Mouse (Mus musculus): ENCODE data around the gene Rab4a. TPM values are rescaled to one million over a fixed set of nuclear protein-coding genes. Genes with fewer than 3 reads are reported as not detected.

The Rab4a gene
- polyA plus RNA-seq, 1 experiment = 37.0 TPM

DNA sequence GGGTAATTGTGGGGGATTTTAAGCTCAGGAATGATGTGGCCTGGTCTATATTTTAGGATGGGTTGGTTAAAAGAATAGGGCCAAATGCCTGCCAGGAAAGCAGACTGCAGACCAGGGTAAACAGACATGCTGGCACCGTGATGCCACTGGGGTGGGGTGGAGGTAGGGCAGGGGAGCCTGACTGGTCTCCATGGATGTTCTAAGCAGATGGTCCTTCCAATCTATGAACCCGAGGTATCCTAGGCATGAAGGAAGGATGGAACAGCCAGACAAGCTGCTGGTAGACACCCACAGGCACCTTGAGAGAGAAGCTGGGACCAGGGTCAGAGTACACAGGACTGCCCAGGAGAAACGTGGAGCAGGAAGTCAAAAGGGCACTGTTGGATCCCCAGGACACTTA, 41.8 kb downstream of the Rab4a start:
- DNase-seq (ENCODE audit: low spot score) = no peak

DNA sequence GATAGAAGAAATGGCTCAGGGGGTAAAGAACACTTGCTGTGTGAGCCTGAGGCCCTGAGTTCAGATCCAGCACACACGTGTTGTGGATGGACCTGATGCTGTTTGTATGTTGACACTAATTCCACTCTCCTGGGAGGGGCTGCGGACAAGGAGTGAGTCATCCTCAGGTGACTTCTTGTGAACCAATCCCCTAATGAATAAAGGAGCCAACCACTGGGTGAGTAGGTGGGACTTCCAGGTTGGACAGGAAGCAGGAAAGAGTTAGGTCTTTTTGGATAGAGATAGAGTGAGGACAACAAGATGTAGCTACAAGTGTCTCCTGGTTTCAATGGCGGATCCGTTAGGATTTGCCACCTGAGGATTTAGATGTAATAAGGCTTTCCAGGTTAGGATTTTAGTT, 43.6 kb downstream of the Rab4a start:
- no peak for DNase-seq (ENCODE audit: low spot score)

DNA sequence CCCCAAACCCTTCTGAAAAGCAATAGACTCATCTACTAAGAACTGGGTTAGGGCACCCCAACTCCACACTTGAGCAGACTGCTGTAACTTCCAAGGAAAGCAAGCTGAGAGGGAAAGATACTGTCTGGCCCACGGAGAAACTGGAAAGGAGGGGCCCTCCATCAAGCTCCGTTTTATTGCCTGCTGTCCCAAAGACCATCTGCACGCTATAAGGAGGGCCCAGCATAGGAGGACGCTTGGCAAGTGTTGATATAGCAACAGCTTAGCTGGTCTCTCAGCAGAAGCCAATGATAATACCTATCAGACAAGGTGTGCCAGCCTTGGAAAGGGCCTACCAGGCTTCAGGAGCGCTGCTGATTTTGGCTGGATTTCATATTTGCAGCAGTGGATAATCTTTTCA, 45.8 kb downstream of the Rab4a start:
- no peak for DNase-seq (ENCODE audit: low spot score)

DNA sequence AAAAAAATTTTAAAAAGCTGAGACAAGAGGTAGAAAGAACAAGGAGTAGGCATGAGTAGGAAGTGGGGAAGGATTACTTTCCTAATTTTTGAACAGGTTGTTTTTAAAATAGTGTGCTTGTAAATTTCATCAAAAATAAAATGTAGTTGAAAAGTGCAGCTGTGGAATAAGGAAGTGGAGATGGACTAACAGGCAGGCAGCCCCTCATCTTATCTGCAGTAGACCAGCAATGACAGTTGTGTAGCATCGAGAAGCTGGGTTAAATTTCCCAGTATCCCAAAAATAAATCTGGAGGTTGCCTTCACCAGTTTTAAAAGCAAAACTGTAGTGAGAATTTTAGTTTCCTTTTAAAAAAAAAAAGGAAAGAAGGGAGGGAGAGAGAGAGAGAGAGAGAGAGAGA, 48.5 kb downstream of the Rab4a start:
- no peak for DNase-seq (ENCODE audit: low spot score)

DNA sequence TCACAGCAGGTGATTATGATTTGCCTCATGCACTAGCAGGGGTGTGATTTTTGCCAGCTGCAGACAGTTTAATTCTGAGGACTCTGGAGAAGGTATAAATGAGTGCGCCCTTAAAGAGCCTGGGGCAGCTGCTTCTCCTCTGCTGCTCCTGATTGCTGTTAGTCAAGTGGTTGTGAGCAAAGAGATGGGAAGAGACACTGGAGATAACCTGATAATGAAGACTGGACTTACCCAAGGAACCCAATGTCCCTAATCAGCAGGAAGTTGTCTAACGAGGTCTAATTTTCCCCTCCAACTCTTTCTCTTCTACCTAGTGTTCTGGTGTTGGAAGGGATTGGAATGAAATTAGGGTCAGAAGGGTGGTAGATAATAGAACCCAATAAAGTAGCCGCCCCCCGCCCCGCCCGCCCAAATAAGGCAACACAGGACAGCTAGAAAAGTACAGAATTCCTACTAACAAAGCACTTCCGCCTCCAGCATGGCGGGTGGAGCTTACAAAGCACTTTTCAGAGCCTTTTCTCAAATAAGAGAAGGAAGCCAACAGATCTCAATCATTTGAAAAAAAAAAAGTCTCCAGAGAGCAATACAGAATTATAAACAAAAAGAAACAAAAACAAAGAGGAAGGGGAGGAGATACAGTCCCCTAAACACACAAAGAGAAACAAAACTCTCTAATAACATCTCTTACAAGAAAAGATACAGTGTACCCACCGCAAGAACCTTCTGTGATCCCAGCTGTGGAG, 49.1 kb downstream of the Rab4a start:
- no peak for DNase-seq (ENCODE audit: low spot score)

DNA sequence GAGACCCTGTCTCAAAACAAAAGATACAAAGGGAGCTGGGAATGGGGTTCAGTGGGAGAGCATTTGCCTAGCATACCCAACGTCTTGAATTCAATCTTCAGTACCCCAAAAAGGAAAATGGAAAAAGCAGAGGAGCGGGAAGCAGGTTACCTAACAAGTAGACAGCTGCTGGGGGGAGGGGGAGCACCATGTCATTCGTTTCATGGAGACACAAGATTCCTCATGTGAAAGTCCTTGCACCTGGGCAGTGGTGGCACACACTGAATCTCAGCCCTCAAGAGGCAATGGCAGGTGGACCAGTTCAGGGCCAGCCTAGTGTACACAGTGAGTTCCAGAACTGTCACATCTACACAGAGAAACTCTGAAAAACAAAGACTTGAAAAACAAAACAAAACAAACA, 51.6 kb downstream of the Rab4a start:
- no peak for DNase-seq (ENCODE audit: low spot score)

DNA sequence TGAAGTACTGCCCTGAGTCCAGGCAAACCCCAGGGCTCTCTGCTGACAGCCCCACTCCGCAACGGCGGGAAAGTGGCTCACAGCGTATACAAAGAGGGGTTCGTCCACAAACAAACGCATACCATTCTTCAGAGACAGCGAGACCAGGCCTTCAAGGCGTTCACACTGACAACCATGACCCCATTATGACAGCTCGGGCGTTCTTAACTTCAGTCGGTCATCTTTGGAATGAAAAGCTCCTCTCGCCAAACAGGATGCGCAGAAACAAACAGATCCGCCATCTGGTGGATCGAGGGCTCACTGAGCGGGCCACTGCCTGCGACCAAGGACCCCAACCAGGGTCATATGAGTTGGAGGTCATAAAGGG, 52.8 kb downstream of the Rab4a start:
- no peak for DNase-seq (ENCODE audit: low spot score)

DNA sequence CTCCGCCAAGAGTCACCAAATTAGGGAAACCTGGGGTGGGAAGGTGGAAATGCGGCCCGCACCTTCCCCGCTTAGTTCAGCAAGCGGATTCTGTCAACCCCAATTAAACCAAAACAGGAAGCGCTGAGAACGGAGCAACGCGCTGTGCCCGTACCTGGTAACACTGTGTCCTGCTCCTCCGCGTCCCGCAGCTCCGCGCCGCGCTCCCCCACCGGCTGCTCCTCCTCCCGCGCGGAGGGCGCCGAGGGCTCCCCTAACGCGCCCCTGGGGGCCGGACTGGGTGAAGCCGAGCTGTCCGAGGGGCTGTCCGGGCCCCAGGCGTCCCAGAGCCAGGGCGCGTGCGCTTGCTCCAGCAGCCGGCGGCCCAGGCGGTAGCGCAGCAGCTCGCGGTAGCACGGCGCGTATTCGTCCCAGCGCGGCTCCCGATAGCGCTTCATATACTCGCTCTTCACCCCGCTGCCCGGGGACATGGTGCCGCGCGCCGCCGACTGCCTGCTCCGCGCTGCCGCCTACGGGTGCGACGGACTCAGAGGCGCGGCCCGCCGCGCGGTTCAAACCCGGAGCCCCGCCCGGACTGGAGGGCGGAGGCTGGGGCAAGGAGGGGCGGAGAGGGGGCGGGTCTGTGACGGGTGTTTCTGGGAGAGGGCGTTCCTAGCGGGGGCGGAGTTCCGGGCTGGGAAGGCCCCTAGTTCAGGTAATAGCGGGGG, 53.3 kb downstream of the Rab4a start:
- peak; percentile 78 for DNase-seq (ENCODE audit: low spot score)

DNA sequence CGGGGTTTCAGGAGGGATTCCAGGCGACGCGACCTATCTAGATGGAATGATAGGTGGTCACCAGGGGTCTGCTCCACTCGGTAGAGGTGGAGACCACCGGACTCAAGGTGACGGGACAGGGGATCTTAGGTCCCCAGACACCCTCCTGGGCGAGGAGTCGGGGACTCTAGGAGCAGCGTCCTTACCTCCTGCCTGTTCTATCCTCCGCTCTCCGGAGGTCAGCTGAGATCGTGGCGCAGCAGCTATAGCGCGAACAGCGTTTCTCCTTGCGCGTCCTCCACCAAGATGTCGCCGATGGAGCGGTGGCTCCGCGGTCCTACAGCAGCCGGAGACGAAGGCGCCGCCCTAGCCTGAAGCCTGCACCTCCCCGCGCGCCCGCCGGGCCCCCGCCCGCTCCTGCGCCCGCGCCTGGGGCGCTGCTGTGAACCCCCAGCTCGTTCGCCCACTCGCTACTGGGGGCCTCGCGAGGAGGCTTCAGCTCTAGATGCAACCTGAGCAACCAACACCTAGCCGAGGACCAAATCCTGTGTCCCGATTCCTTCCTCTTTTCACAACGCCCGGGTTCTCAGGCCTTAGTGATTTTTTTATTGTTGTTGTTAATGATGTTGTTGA, 54.0 kb downstream of the Rab4a start, which contains the start of gene Ccsap:
TSS of gene Ccsap (minus strand) at position 562 of the 612 bp plus-strand sequence.
- DNase-seq (ENCODE audit: low spot score) = peak; percentile 41

DNA sequence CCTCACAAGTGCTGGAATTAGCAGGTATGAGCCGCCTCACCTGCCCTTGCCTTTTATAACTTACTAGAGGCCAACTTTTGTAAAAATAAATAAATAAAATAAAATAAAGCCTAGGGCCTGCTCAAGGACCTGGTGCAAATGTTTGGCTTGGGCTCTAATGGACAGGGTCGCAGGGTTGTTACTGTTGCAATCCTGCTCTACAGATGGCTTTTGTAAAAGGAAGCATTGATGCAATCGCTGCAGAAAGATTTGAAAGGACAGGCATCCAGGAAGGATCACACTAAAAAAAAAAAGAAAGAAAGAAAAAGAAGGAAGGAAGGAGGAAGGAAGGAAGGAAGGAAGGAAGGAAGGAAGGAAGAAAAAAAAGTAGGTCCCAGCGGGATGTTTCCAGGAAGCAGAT, 54.6 kb downstream of the Rab4a start:
- DNase-seq (ENCODE audit: low spot score) = no peak

DNA sequence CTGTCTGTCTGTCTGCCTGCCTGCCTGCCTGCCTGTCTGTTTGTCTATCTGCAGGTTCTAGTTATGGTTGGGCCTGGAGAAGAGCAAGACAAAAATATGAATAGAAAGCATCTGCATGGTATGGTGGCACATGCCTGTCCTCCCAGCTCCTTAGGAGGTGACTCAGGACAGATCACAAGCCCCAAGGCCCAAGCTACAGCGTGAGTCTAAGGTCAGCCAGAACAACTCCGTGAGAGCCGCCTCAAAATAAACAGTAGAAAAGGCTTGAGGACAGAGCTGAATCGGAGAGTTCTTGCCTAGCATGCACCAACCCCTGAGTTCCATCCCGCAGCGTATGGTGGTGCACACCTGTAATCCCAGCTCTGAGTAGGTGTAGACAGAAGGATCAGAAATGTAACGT, 60.0 kb downstream of the Rab4a start:
- DNase-seq (ENCODE audit: low spot score) = no peak

DNA sequence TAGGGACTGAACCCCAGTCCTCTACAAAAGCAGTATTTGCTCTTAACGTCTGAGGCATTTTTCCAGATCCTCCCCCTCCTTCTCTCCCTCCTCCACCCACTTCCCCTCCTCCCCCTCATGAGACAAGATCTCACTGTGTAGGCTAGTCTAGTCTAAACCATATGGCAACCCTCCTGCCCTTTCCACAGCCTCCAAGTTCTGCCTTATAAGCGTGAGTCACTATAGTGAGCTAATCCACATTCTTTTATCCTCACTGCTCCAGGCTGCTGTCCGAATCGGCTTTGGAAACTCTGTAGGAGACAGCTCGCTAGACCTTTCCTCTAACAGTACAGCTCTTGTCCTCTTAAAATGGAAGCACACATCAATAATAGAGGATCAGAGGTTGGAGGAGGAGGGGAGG, 61.2 kb downstream of the Rab4a start:
- DNase-seq (ENCODE audit: low spot score) = no peak

DNA sequence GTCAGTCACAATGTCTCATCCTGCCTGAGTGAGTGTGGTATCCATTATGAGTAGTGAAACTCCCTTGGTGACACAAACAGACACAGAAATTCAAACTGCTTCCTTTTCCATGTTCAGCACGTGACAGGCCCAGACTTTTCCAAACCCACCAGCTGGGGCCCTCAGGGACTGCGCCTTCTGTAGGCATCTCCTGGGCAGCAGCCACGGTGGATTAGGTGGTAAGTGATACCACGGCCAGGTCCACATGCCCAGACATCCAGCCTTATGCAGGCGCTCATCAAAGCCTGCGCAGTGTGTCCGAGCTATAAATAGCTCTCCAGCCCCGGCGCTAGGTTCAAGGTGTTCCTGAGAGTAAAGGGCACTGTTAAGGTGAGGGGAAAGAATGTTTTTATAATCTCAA, 66.3 kb downstream of the Rab4a start:
- no peak for DNase-seq (ENCODE audit: low spot score)

DNA sequence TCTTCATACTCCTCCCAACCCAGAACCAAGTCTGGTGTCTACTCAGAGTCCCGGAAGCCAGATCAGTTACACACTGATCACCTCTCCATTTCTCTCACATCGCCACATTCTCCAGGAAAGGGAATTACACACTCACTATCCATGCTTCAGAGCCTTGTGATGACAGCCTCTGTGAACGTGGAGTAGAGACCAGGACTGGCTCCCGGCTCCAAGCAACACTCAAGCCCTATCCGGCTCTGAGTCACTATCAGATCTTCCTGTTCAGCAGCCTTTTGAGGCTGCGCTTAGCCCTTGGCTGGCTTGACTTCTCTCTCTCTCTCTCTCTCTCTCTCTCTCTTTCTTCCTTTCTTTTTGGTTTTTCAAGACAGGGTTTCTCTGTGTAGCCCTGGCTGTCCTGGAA, 67.6 kb downstream of the Rab4a start:
- no peak for DNase-seq (ENCODE audit: low spot score)

DNA sequence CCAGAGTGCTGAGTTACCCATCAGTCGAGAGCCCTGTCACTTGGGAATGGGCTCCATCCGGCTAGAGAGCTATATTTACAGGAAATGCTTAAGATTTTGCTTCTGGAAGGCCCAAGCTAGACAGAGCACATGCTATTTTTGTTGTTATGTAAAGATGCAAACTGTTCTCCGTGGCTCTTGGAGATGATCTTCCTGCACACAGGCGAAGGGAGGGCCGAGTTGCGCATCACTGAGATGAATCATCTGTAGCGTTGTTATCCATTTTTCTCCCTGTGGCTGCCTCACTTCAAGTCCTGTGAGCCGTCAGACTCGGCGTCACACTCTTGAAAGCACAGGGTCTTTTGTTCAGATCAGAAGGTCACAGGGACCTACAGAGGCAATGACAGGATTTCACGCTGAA, 68.5 kb downstream of the Rab4a start:
- no peak for DNase-seq (ENCODE audit: low spot score)

DNA sequence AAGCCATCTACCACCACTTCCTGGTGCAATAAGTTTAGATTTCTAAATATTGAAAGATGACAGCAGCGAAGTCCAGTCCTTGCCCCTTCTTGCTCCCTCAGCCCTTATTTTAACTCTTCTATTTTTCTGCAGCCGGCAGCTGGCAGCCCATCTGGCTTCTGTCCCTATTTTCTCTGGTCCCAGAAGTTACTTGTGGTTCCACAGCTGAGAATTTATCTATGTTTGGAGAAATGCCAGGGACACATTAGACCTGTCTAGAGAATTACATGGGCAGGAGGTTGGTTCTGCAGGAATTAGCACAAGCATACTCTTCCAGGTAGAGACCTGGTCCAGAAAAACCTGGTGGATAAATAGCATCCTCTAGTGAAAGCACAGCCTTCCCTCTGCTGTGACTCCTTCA, 72.1 kb downstream of the Rab4a start:
- no peak for DNase-seq (ENCODE audit: low spot score)

DNA sequence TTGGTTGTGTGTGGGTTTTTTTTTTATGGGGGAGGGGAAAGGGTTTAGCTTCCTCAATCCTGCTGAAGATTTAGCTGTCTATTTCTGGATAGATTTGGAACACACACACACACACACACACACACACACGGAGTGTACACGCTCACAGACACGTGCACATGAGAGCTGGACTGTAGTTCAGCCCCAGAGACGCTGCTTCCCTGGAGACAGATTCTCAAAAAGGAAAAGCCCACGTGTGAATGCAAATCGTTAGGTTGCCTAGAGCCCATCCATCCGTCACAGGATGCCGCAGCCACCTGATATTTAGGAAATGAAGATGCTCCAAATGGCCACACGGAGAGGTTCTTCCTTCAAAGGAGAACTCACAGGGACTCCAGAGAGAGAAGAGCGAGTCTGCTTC, 74.5 kb downstream of the Rab4a start:
- no peak for DNase-seq (ENCODE audit: low spot score)

DNA sequence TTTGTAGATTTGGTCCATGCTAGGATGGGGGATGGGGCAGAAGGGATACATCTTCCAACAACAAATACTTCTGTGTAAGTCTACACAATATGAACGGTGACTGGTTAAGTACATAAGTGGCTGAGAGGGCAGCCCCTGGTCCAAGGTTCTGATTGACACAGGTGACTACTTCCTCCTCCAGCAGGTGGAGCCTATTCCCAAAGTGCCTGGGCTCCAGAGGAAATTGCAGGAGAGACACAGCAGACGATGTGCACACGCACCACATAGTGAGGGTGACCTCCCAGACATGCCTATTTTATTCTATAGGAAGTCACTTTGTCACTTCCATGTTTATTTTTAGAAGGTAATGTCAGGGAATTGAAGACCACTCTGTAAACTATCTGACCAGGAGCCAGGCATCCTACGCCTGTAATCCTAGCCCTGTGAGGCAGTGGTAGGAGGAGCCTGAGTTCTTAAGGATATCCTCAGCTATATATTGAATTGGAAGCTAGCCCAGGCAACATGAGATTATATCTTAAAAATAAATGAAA, 75.1 kb downstream of the Rab4a start:
- no peak for DNase-seq (ENCODE audit: low spot score)

DNA sequence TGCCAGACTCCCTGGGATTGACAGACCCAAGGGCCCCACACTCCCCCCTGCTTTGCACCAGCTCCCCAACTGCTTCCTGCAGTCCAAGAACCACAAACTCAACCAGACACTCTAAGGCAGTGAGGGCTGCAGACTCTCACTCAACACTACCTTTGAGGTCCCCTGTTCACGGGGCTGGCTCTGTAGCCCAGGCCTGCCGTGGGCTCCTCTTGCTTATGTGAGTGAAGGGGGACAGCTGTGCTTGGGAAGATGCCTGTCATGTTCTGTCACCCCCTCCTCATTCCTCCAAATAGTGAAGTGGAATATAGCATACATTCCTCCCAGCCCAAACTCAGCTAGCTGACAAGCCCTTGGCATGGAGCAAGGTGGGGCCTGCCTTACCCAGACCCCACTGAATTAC, 76.6 kb downstream of the Rab4a start:
- DNase-seq (ENCODE audit: low spot score) = no peak

DNA sequence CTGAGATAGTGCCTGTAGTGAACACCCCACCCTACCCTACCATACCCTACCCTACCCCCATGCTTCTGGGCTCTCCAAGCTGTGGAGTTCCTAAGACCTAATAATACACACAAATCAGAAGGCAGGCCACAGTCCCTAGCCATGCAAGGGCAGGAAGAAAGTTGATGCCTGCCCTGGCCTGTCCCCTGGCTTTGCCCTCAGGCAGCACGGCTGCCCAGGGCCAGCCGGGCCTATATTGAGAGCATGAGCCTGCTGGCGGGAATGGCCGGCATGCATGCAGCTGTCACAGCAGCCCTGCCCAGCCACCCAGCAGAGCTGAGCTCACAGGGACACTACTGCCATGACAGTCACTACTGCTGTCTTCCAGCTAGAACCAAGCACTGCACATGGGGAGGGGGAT, 77.3 kb downstream of the Rab4a start:
- DNase-seq (ENCODE audit: low spot score) = no peak

Data from urinary bladder, adult 2 months (tissue).